Mouse (Mus musculus): ENCODE data around the gene Mrpl4. TPM values are rescaled to one million over a fixed set of nuclear protein-coding genes. Genes with fewer than 3 reads are reported as not detected.
"Not testable (repeated sequence)": the region's sequence is repeated elsewhere in the genome, so short reads cannot be mapped to it uniquely, and the experiment has no call there.

Gene Mrpl4
- total RNA-seq, 1 experiment from 2014 or later = 26.6 TPM

GRCm38 (mm10) chr9:21030055-21030600, 27.6 kb downstream of the Mrpl4 start:
- ATAC-seq (replicated peaks in 1 of 2; ENCODE audit: insufficient read depth in 1 of 2, low FRiP score in 2 of 2, low TSS enrichment in 1 of 2, low read depth in 1 of 2, poor library complexity in 2 of 2, severe bottlenecking in 2 of 2) = 0 out of 4 replicates have a peak, but pooled peaks of 1 of the 2 experiments have one; percentile 18

- ATAC-seq (replicated peaks in 1 of 2; ENCODE audit: insufficient read depth in 1 of 2, low FRiP score in 2 of 2, low TSS enrichment in 1 of 2, low read depth in 1 of 2, poor library complexity in 2 of 2, severe bottlenecking in 2 of 2) = peak; percentile 68 to 72
Measured at GRCm38 (mm10) chr9:21030781-21031250, 28.3 kb downstream of the Mrpl4 start.

DNA sequence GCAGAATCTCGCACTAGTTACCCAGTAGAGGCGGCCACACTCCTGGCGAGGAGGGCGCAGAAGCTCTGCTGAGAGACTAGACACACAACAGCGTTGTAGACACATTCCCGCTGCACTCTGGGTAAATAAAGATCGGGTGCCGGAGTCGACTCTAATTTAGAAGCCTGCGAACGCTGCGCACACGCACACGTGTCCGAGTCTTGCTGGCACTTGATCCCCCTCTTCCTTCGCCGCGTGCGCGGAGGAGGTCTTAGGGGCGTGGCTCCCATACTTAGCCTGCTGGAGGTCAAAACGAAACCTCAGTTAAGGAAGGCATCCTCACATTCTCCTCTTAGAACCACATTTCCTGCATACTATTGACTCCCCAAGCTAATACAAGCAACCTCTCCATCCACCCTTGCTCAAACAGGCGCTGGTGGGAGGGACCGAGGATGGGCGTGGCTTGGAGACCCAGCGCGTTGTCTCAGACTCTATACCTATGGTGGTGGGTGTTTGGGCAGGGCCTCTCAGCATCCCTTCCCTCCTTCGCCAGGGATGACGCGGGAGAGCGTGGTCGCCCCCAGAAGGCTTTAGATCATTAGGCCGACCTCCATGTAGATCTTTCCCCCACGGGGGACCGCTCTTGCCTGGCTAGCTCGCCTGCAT, 28.8 kb downstream of the Mrpl4 start:
- peak; percentile 18 to 31; a peak in 3 of 4 replicates for ATAC-seq (replicated peaks in 1 of 2; ENCODE audit: insufficient read depth in 1 of 2, low FRiP score in 2 of 2, low TSS enrichment in 1 of 2, low read depth in 1 of 2, poor library complexity in 2 of 2, severe bottlenecking in 2 of 2)

DNA sequence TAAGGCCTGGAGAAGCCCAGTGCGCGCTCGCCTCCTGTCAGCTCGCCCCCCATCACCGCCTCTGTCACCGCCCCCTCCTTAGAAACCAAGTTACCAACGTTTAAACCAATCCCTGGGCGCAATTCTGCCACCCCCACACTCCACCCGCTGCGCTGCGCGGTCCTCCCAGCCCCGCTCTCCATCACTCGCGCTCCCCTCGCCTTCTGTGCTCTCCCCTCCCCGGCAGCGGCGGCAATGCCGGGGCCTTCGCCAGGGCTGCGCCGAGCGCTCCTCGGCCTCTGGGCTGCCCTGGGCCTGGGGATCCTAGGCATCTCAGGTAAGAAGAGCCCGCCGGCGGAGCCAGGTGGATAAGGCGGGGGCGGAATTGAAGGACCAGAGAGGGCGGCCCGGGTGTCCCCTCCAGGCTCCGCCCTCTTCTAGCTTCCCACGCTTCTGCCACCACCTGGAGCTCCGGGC, 29.4 kb downstream of the Mrpl4 start, which contains the start of gene Icam5:
TSS of gene Icam5 (plus strand) at position 178 of the 456 bp plus-strand sequence.
- ATAC-seq (replicated peaks in 1 of 2; ENCODE audit: insufficient read depth in 1 of 2, low FRiP score in 2 of 2, low TSS enrichment in 1 of 2, low read depth in 1 of 2, poor library complexity in 2 of 2, severe bottlenecking in 2 of 2) = no peak

DNA sequence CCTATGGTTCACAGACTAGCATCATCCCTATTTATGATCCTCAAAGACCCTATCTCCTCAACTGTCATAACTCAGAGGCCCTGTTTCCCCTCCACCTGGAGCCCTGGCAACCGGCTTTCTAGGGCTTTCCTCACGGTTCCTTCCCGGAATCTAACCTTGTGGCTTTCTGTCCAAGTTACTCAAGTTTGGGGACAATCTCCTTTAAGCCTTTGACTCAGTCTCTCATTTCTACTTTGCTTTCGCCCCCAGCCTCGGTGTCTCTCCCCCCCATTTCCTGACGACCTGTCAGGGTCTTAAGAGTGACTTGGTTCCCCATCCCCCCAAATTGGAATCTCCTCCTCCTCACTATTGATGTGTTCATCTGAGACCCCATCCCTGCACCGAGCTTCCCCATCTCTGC, 30.0 kb downstream of the Mrpl4 start:
- no peak for ATAC-seq (replicated peaks in 1 of 2; ENCODE audit: insufficient read depth in 1 of 2, low FRiP score in 2 of 2, low TSS enrichment in 1 of 2, low read depth in 1 of 2, poor library complexity in 2 of 2, severe bottlenecking in 2 of 2)

DNA sequence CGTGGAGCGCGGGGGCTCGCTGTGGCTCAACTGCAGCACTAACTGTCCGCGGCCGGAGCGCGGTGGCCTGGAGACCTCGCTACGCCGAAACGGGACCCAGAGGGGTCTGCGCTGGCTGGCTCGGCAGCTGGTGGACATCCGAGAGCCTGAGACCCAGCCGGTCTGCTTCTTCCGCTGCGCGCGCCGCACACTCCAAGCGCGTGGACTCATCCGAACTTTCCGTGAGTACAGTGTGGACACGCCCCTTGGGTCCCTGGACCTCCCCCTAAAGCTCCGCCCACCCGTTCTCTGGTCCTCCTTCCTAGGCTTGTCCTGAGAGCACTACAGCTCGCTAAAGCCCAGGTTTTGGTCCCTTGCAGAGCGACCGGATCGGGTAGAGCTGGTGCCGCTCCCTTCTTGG, 30.6 kb downstream of the Mrpl4 start:
- ATAC-seq (replicated peaks in 1 of 2; ENCODE audit: insufficient read depth in 1 of 2, low FRiP score in 2 of 2, low TSS enrichment in 1 of 2, low read depth in 1 of 2, poor library complexity in 2 of 2, severe bottlenecking in 2 of 2) = peak; percentile 30 to 40; a peak in 3 of 4 replicates

DNA sequence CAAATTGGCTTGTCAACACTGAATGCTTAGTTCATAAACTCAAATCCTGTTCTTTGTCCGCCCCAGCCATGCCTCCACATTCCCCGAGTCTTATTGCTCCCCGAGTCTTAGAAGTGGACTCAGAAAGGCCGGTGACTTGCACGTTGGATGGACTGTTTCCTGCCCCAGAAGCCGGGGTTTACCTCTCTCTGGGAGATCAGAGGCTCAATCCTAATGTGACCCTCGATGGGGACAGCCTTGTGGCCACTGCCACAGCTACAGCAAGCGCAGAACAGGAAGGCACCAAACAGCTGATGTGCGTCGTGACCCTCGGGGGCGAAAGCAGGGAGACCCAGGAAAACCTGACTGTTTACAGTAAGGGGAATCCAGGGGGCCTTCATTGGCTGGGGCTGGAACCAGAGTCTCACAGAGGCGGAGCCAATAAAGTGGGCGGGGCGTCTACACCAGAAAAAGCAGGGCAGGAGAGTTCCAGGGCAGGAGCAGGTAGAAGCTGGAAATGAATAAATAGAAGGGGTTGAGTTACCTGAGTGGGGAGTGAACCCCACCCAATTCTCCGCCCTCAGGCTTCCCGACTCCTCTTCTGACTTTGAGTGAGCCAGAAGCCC, 32.0 kb downstream of the Mrpl4 start:
- ATAC-seq (replicated peaks in 1 of 2; ENCODE audit: insufficient read depth in 1 of 2, low FRiP score in 2 of 2, low TSS enrichment in 1 of 2, low read depth in 1 of 2, poor library complexity in 2 of 2, severe bottlenecking in 2 of 2) = no peak

DNA sequence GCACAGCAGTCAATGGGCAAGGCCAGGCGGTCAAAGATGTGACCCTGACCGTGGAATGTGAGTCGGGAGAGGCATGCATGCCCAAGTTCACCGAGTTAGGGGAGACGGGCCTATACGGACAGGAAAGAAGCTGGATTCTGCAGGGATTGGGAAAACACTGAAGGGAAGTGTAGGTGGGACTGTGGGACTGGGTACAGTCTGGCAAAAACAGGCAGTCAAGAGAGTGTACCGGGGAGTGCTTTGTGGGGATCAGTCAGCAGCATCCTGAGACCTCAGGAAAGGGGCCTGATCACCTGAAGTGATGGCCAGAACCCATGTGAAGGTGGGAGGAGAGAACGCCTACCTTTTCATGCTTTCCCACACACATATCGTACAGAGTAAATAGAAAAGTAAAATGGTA, 33.0 kb downstream of the Mrpl4 start:
- no peak for ATAC-seq (replicated peaks in 1 of 2; ENCODE audit: insufficient read depth in 1 of 2, low FRiP score in 2 of 2, low TSS enrichment in 1 of 2, low read depth in 1 of 2, poor library complexity in 2 of 2, severe bottlenecking in 2 of 2)

DNA sequence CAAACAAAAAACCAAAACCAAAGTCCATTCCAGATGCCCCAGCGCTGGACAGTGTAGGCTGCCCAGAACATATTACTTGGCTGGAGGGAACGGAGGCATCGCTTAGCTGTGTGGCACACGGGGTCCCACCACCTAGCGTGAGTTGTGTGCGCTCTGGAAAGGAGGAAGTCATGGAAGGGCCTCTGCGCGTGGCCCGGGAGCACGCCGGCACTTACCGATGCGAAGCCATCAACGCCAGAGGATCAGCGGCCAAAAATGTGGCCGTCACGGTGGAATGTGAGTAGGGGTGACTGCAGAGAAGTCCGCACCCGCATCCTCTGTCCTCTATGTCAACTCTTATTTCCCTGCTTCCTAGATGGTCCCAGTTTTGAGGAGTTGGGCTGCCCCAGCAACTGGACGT, 33.6 kb downstream of the Mrpl4 start:
- no peak for ATAC-seq (replicated peaks in 1 of 2; ENCODE audit: insufficient read depth in 1 of 2, low FRiP score in 2 of 2, low TSS enrichment in 1 of 2, low read depth in 1 of 2, poor library complexity in 2 of 2, severe bottlenecking in 2 of 2)

DNA sequence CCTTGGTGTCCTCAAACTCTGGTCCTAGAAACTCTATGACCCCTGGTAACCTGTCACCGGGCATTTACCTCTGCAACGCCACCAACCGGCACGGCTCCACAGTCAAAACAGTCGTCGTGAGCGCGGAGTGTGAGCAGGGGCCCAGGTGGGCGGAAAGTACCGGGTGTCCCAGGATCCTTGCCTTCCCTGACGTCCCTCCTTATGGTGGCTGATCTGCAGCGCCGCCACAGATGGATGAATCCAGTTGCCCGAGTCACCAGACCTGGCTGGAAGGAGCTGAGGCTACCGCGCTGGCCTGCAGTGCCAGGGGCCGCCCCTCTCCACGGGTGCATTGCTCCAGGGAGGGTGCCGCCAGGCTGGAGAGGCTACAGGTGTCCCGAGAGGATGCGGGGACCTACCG, 34.1 kb downstream of the Mrpl4 start:
- ATAC-seq (replicated peaks in 1 of 2; ENCODE audit: insufficient read depth in 1 of 2, low FRiP score in 2 of 2, low TSS enrichment in 1 of 2, low read depth in 1 of 2, poor library complexity in 2 of 2, severe bottlenecking in 2 of 2) = no peak

- ATAC-seq (replicated peaks in 1 of 2; ENCODE audit: insufficient read depth in 1 of 2, low FRiP score in 2 of 2, low TSS enrichment in 1 of 2, low read depth in 1 of 2, poor library complexity in 2 of 2, severe bottlenecking in 2 of 2) = no peak
Measured at GRCm38 (mm10) chr9:21037481-21037891, 34.9 kb downstream of the Mrpl4 start.

- no peak for ATAC-seq (replicated peaks in 1 of 2; ENCODE audit: insufficient read depth in 1 of 2, low FRiP score in 2 of 2, low TSS enrichment in 1 of 2, low read depth in 1 of 2, poor library complexity in 2 of 2, severe bottlenecking in 2 of 2)
Measured at GRCm38 (mm10) chr9:21039779-21040178, 37.2 kb downstream of the Mrpl4 start.

- ATAC-seq (replicated peaks in 1 of 2; ENCODE audit: insufficient read depth in 1 of 2, low FRiP score in 2 of 2, low TSS enrichment in 1 of 2, low read depth in 1 of 2, poor library complexity in 2 of 2, severe bottlenecking in 2 of 2) = no peak
Measured at GRCm38 (mm10) chr9:21041308-21041707, 38.8 kb downstream of the Mrpl4 start.

DNA sequence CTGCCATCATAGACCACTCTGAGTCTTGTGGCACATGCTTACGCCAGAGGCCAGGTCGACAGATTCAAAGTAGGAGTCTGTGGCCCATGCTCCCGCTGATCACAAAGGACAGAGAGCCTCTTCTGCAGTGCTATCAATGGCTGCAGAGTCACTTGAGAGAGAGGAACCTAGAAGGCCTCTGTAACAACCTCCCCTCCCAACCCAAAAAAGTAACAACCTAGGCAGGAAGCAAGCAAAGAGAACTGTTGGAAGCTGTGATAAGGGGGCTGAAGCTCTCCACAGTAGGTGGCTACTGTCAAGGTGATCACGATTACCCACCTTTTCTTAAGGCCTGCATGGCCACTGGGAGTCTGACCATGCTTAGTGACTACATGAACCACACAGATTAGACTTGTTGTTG, 41.0 kb downstream of the Mrpl4 start:
- ATAC-seq (replicated peaks in 1 of 2; ENCODE audit: insufficient read depth in 1 of 2, low FRiP score in 2 of 2, low TSS enrichment in 1 of 2, low read depth in 1 of 2, poor library complexity in 2 of 2, severe bottlenecking in 2 of 2) = no peak

- ATAC-seq (replicated peaks in 1 of 2; ENCODE audit: insufficient read depth in 1 of 2, low FRiP score in 2 of 2, low TSS enrichment in 1 of 2, low read depth in 1 of 2, poor library complexity in 2 of 2, severe bottlenecking in 2 of 2) = not testable (repeated sequence)
Measured at GRCm38 (mm10) chr9:21044785-21045184, 42.2 kb downstream of the Mrpl4 start.

- no peak for ATAC-seq (replicated peaks in 1 of 2; ENCODE audit: insufficient read depth in 1 of 2, low FRiP score in 2 of 2, low TSS enrichment in 1 of 2, low read depth in 1 of 2, poor library complexity in 2 of 2, severe bottlenecking in 2 of 2)
Measured at GRCm38 (mm10) chr9:21045235-21045634, 42.7 kb downstream of the Mrpl4 start.

DNA sequence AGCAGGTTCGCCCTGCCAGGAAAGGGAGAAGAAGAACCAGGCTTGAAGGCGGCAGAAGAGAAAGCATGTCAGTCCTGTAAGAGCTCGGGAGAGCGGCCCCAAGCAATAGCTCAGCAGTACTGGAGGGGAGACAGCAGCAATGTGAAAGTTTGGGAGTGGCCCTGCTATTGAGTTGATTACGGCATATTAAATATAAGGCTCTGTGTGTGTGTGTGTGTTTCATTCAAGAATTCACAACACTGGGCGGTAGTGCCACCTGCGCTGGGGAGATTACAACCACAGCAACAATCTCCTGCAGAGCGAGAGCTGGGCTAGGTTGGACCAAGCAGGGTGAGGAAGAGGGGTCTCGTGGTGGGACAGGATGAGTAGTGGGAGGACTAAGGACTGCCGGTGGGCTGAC, 49.0 kb downstream of the Mrpl4 start:
- peak; percentile 29 to 42; a peak in 2 of 4 replicates for ATAC-seq (replicated peaks in 1 of 2; ENCODE audit: insufficient read depth in 1 of 2, low FRiP score in 2 of 2, low TSS enrichment in 1 of 2, low read depth in 1 of 2, poor library complexity in 2 of 2, severe bottlenecking in 2 of 2)
